Mouse (Mus musculus) midbrain, embryonic 10.5 days (tissue): ENCODE results near the gene Fam53b. TPM values are rescaled to one million over a fixed set of nuclear protein-coding genes. Genes with fewer than 3 reads are reported as not detected.

Experiments used
- DNase-seq: peaks from one replicate; pipeline ENCODE4 v3.0.0-alpha.2; 2017; ENCODE audit warnings: low spot score
- H3K27ac ChIP-seq: fragments of 300-500 bp; sonication (generic); replicated peaks from 2 replicates; pipeline ENCODE4 v1.5.1; 2016; ENCODE audit warnings: mild to moderate bottlenecking
- H3K27me3 ChIP-seq: fragments of 300-500 bp; sonication (generic); 2 replicates; pipeline ENCODE4 v1.6.1; 2016; ENCODE audit warnings: low read depth, mild to moderate bottlenecking; ENCODE audit not compliant: poor library complexity, severe bottlenecking
- H3K36me3 ChIP-seq: fragments of 300-500 bp; sonication (generic); 2 replicates; pipeline ENCODE4 v1.6.1; 2016; ENCODE audit warnings: mild to moderate bottlenecking, moderate library complexity
- H3K4me1 ChIP-seq: fragments of 300-500 bp; sonication (generic); 2 replicates; pipeline ENCODE4 v1.6.1; 2016
- H3K4me3 ChIP-seq: fragments of 300-500 bp; sonication (generic); 2 replicates; pipeline ENCODE4 v1.5.1; 2016; ENCODE audit warnings: mild to moderate bottlenecking, moderate library complexity
- H3K9me3 ChIP-seq: fragments of 300-500 bp; sonication (generic); replicated peaks from 2 replicates; pipeline ENCODE4 v1.6.1; 2016; ENCODE audit warnings: mild to moderate bottlenecking
- WGBS: fragments of 180-500 bp; shearing (Covaris S2); methylation state at CpG from one replicate; pipeline ENCODE4 v1.1.7; 2016; 5-methylcytosine and 5-hydroxymethylcytosine counted together
- polyA plus RNA-seq: library from polyadenylated mRNA; unstranded; fragments of >200 nt; fragmentation: Nextera tagmentation; extraction: Ambion mirVana; gene quantifications from 2 replicates; pipeline ENCODE4 v1.2.1, GENCODE M21; 2016

The Fam53b gene
- polyA plus RNA-seq, 1 experiment from 2014 or later: 23.1 TPM

- WGBS: 94% methylated on average over 5 of the region's 5 CpGs
- H3K4me3 ChIP-seq: no peak overlapping the region
- no peaks in the 10 kb centered on the region for H3K9me3 ChIP-seq
- no peaks in the 10 kb centered on the region for H3K27me3 ChIP-seq
- H3K4me1 ChIP-seq: peaks cover 46% of the 10 kb centered on the region
- DNase-seq: no peak
- H3K36me3 ChIP-seq: peaks cover 4% of the 10 kb centered on the region; the same call in 1 of the 2 replicates
- H3K27ac ChIP-seq: no peak overlapping the region
These were observed 18.5 kb downstream of the Fam53b start for GRCm38 (mm10) chr7:132795141-132795540.

GRCm38 (mm10) chr7:132793467-132793866 is 20.2 kb downstream of the Fam53b start:
- 85% methylated on average over 6 of the region's 6 CpGs for WGBS
- no peak for DNase-seq
- H3K27me3 ChIP-seq: no peaks in the 10 kb centered on the region
- H3K4me1 ChIP-seq: peaks cover 39% of the 10 kb centered on the region
- no peaks in the 10 kb centered on the region for H3K9me3 ChIP-seq
- peaks cover 4% of the 10 kb centered on the region; the same call in 1 of the 2 replicates for H3K36me3 ChIP-seq
- H3K27ac ChIP-seq: no peak overlapping the region
- H3K4me3 ChIP-seq: no peak overlapping the region

- WGBS: 90% methylated on average over 14 of the region's 14 CpGs
- H3K27me3 ChIP-seq: no peaks in the 10 kb centered on the region
- H3K4me3 ChIP-seq: no peak overlapping the region
- H3K4me1 ChIP-seq: peaks cover 52% of the 10 kb centered on the region
- H3K27ac ChIP-seq: peak overlapping the region; percentile 39; the same call in 1 of the 2 replicates
- DNase-seq: no peak
- no peaks in the 10 kb centered on the region for H3K9me3 ChIP-seq
- no peaks in the 10 kb centered on the region for H3K36me3 ChIP-seq
These were observed 23.1 kb downstream of the Fam53b start for GRCm38 (mm10) chr7:132790447-132791219.

- H3K27me3 ChIP-seq: no peaks in the 10 kb centered on the region
- no peak overlapping the region for H3K4me3 ChIP-seq
- peaks cover 45% of the 10 kb centered on the region for H3K4me1 ChIP-seq
- DNase-seq: no peak
- no peaks in the 10 kb centered on the region for H3K36me3 ChIP-seq
- no peaks in the 10 kb centered on the region for H3K9me3 ChIP-seq
- WGBS: 96% methylated on average over 13 of the region's 13 CpGs
- H3K27ac ChIP-seq: no peak overlapping the region
These were observed 24.9 kb downstream of the Fam53b start for GRCm38 (mm10) chr7:132788826-132789225.

- Histone ChIP-seq H3K27me3 (no peaks in the 10 kb centered on the region), H3K9me3 (no peaks in the 10 kb centered on the region), H3K4me3 (no peak overlapping the region), H3K36me3 (no peaks in the 10 kb centered on the region), H3K4me1 (peaks cover 33% of the 10 kb centered on the region), H3K27ac (no peak overlapping the region)
- DNase-seq: no peak
- 90% methylated on average over 4 of the region's 4 CpGs for WGBS
These were observed 26.0 kb downstream of the Fam53b start for GRCm38 (mm10) chr7:132787496-132788190.

- 96% methylated on average over 4 of the region's 4 CpGs for WGBS
- Histone ChIP-seq H3K4me1 (peaks cover 39% of the 10 kb centered on the region), H3K4me3 (no peak overlapping the region), H3K27ac (no peak overlapping the region), H3K27me3 (no peaks in the 10 kb centered on the region), H3K36me3 (no peaks in the 10 kb centered on the region), H3K9me3 (no peaks in the 10 kb centered on the region)
- DNase-seq: no peak
These were observed 26.7 kb downstream of the Fam53b start for GRCm38 (mm10) chr7:132787022-132787421.

- H3K27ac ChIP-seq: no peak overlapping the region
- WGBS: 76% methylated on average over 4 of the region's 4 CpGs
- no peak for DNase-seq
- H3K36me3 ChIP-seq: no peaks in the 10 kb centered on the region
- H3K4me1 ChIP-seq: peaks cover 39% of the 10 kb centered on the region
- no peaks in the 10 kb centered on the region for H3K27me3 ChIP-seq
- no peaks in the 10 kb centered on the region for H3K9me3 ChIP-seq
- no peak overlapping the region for H3K4me3 ChIP-seq
These were observed 27.2 kb downstream of the Fam53b start for GRCm38 (mm10) chr7:132786522-132786921.

GRCm38 (mm10) chr7:132786011-132786410 is 27.7 kb downstream of the Fam53b start:
- H3K36me3 ChIP-seq: no peaks in the 10 kb centered on the region
- 86% methylated on average over 7 of the region's 7 CpGs for WGBS
- no peak overlapping the region for H3K4me3 ChIP-seq
- H3K27ac ChIP-seq: no peak overlapping the region
- H3K9me3 ChIP-seq: no peaks in the 10 kb centered on the region
- peaks cover 40% of the 10 kb centered on the region for H3K4me1 ChIP-seq
- DNase-seq: no peak
- H3K27me3 ChIP-seq: no peaks in the 10 kb centered on the region

GRCm38 (mm10) chr7:132784101-132784500 is 29.6 kb downstream of the Fam53b start:
- WGBS: 92% methylated on average over 5 of the region's 5 CpGs
- Histone ChIP-seq H3K27ac (no peak overlapping the region), H3K9me3 (no peaks in the 10 kb centered on the region), H3K27me3 (no peaks in the 10 kb centered on the region), H3K4me3 (no peak overlapping the region), H3K4me1 (peaks cover 48% of the 10 kb centered on the region), H3K36me3 (peaks cover 2% of the 10 kb centered on the region; the same call in 1 of the 2 replicates)
- DNase-seq: no peak

GRCm38 (mm10) chr7:132781850-132782249 is 31.8 kb downstream of the Fam53b start:
- no peak overlapping the region for H3K4me3 ChIP-seq
- WGBS: 64% methylated on average over 6 of the region's 6 CpGs
- H3K9me3 ChIP-seq: no peaks in the 10 kb centered on the region
- peaks cover 42% of the 10 kb centered on the region for H3K4me1 ChIP-seq
- no peak for DNase-seq
- no peaks in the 10 kb centered on the region for H3K27me3 ChIP-seq
- peak overlapping the region; percentile 79 for H3K27ac ChIP-seq
- peaks cover 24% of the 10 kb centered on the region for H3K36me3 ChIP-seq

- peaks cover 37% of the 10 kb centered on the region for H3K4me1 ChIP-seq
- no peaks in the 10 kb centered on the region for H3K27me3 ChIP-seq
- 30% methylated on average over 7 of the region's 7 CpGs for WGBS
- H3K9me3 ChIP-seq: no peaks in the 10 kb centered on the region
- DNase-seq: peak; percentile 66
- peaks cover 30% of the 10 kb centered on the region for H3K36me3 ChIP-seq
- peak overlapping the region; percentile 79 for H3K27ac ChIP-seq
- H3K4me3 ChIP-seq: peak overlapping the region; percentile 14
These were observed 32.4 kb downstream of the Fam53b start for GRCm38 (mm10) chr7:132781130-132781814.

- Histone ChIP-seq H3K27me3 (no peaks in the 10 kb centered on the region), H3K36me3 (peaks cover 37% of the 10 kb centered on the region), H3K4me1 (peaks cover 36% of the 10 kb centered on the region), H3K4me3 (no peak overlapping the region), H3K9me3 (no peaks in the 10 kb centered on the region), H3K27ac (peak overlapping the region; percentile 79)
- DNase-seq: peak; percentile 26
- WGBS: 44% methylated on average over 4 of the region's 4 CpGs
These were observed 33.1 kb downstream of the Fam53b start for GRCm38 (mm10) chr7:132780611-132781010.
